Mouse (Mus musculus) spleen, adult 2 months (tissue): Measurements from ENCODE around the gene Farp2.

Experiments
- CTCF ChIP-seq: fragments of 200-500 bp; IDR thresholded peaks from 2 replicates; pipeline ENCODE4 v1.5.1; 2011; ENCODE audit warnings: mild to moderate bottlenecking, inconsistent platforms; ENCODE audit not compliant: insufficient read depth, insufficient read length, insufficient replicate concordance; ENCODE audit errors: extremely low read depth
- POLR2A ChIP-seq: fragments of 200-500 bp; IDR thresholded peaks from 2 replicates; pipeline ENCODE4 v1.6.1; 2011; ENCODE audit warnings: low read depth, low read length, inconsistent platforms

GRCm38 (mm10) chr1:93577861-93578260 lies 66.0 kb downstream of the Farp2 start:
- TF ChIP-seq CTCF (no peak), POLR2A (no peak)
